Comparison of ENCODE assay signal across 8 mouse cellular contexts in the genomic region with DNA sequence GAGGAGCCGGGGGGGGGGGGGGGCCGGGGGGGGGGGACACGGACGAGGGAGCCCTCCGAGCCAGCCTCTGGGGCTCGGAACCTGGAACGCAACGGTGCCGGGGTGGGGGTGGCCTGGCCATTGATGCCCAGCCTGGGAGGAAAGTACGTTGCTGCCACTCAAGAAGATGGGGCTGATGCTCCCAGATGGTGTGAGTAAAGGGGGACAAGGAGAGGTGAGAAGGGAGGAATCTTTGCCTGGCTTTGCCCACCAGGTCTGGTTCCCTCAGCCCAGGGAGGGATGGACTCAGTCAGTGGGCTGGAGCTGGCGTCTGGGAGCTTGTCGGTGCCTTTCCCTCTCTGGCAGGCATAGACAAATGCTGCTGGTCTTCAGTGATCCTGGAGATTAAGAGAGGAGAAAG. TPM values are rescaled to one million over a fixed set of nuclear protein-coding genes. Genes with fewer than 3 reads are reported as not detected.
A peak's percentile ranks its signal among the peaks of the same experiment; 100 is the strongest.
DNase-seq lines count a peak whose midpoint lies in the region; ATAC-seq and TF ChIP-seq lines count a peak whose summit lies in the region.

No protein-coding gene starts in this region.

- H3K4me3 ChIP-seq in heart, embryonic 10.5 days, result peak overlapping the region; percentile 70
- H3K4me3 ChIP-seq in C2C12 (ENCODE audit: insufficient read depth, poor library complexity, severe bottlenecking), result no peak overlapping the region
- peak overlapping the region; percentile 49 for H3K4me3 ChIP-seq in forebrain, embryonic 11.5 days (ENCODE audit: low read depth, low read length)
- peak overlapping the region; percentile 48 for H3K4me3 ChIP-seq in liver, embryonic 12.5 days
- peak overlapping the region; percentile 54 for H3K4me3 ChIP-seq in stomach, embryonic 15.5 days (replicated peaks)

- H3K9ac ChIP-seq in forebrain, embryonic 11.5 days (ENCODE audit: low read length), result no peak overlapping the region; the same call in 1 of the 2 replicates
- H3K9ac ChIP-seq in liver, embryonic 12.5 days, result no peak overlapping the region
- H3K9ac ChIP-seq in stomach, embryonic 15.5 days, result no peak overlapping the region

- peaks cover 41% of the 10 kb centered on the region for H3K27me3 ChIP-seq in heart, embryonic 10.5 days (ENCODE audit: insufficient read depth, poor library complexity, severe bottlenecking)
- no peaks in the 10 kb centered on the region for H3K27me3 ChIP-seq in C2C12 (ENCODE audit: control insufficient read depth, insufficient read depth, insufficient read length)
- H3K27me3 ChIP-seq in forebrain, embryonic 11.5 days (ENCODE audit: control insufficient read depth, insufficient read depth, low read length), result peaks cover 8% of the 10 kb centered on the region
- peaks cover 39% of the 10 kb centered on the region for H3K27me3 ChIP-seq in liver, embryonic 12.5 days (replicated peaks)
- no peaks in the 10 kb centered on the region for H3K27me3 ChIP-seq in stomach, embryonic 15.5 days (replicated peaks)

- no peak for TF ChIP-seq CTCF in C2C12 (IDR thresholded peaks at IDR 0.05; ENCODE audit: control insufficient read depth, insufficient read depth, insufficient read length)

- peak overlapping the region; percentile 75 for H3K4me2 ChIP-seq in forebrain, embryonic 11.5 days (ENCODE audit: low read depth, low read length, severe bottlenecking)
- H3K4me2 ChIP-seq in liver, embryonic 12.5 days, result peak overlapping the region; percentile 67
- peak overlapping the region; percentile 91 for H3K4me2 ChIP-seq in stomach, embryonic 15.5 days

- H3K36me3 ChIP-seq in heart, embryonic 10.5 days, result no peaks in the 10 kb centered on the region
- H3K36me3 ChIP-seq in C2C12 (ENCODE audit: control insufficient read depth, insufficient read depth), result no peaks in the 10 kb centered on the region
- no peaks in the 10 kb centered on the region for H3K36me3 ChIP-seq in forebrain, embryonic 11.5 days (ENCODE audit: control insufficient read depth, insufficient read depth, low read length)
- no peaks in the 10 kb centered on the region for H3K36me3 ChIP-seq in liver, embryonic 12.5 days
- no peaks in the 10 kb centered on the region for H3K36me3 ChIP-seq in stomach, embryonic 15.5 days

- no peaks in the 10 kb centered on the region for H3K9me3 ChIP-seq in heart, embryonic 10.5 days
- no peaks in the 10 kb centered on the region for H3K9me3 ChIP-seq in forebrain, embryonic 11.5 days (ENCODE audit: control insufficient read depth, low read length)
- H3K9me3 ChIP-seq in liver, embryonic 12.5 days (replicated peaks), result no peaks in the 10 kb centered on the region
- no peaks in the 10 kb centered on the region for H3K9me3 ChIP-seq in stomach, embryonic 15.5 days

- intact Hi-C loops in heart, postnatal 10 days (cut with DNase I), result no loop called here

- peaks cover 6% of the 10 kb centered on the region for H3K79me3 ChIP-seq in C2C12 (ENCODE audit: low read depth)

- H3K4me1 ChIP-seq in heart, embryonic 10.5 days, result peaks cover 12% of the 10 kb centered on the region
- H3K4me1 ChIP-seq in forebrain, embryonic 11.5 days (replicated peaks; ENCODE audit: control insufficient read depth, insufficient read depth, low read length), result peaks cover 11% of the 10 kb centered on the region
- H3K4me1 ChIP-seq in liver, embryonic 12.5 days, result peaks cover 9% of the 10 kb centered on the region
- H3K4me1 ChIP-seq in stomach, embryonic 15.5 days, result 0 out of 2 replicates have a peak, but pooled peaks cover 7% of the 10 kb centered on the region

- H3K27ac ChIP-seq in heart, embryonic 10.5 days, result peak overlapping the region; percentile 53
- H3K27ac ChIP-seq in forebrain, embryonic 11.5 days (ENCODE audit: low read depth, low read length), result no peak overlapping the region
- H3K27ac ChIP-seq in liver, embryonic 12.5 days, result no peak overlapping the region
- peak overlapping the region; percentile 54; the same call in 1 of the 2 replicates for H3K27ac ChIP-seq in stomach, embryonic 15.5 days

- H3K79me2 ChIP-seq in C2C12 (ENCODE audit: control insufficient read depth, insufficient read depth), result peaks cover 15% of the 10 kb centered on the region

- DNase-seq in heart, embryonic 10.5 days (ENCODE audit: low spot score), result no peak
- DNase-seq in heart, postnatal 10 days, result no peak
- no peak for DNase-seq in forebrain, embryonic 11.5 days (ENCODE audit: low spot score)
- no peak for DNase-seq in cerebellum, adult 9-10 months
- DNase-seq in layer of hippocampus, postnatal 25 days (ENCODE audit: extremely low spot score in 1 of 2, low spot score in 1 of 2), result no peak

- ATAC-seq in forebrain, embryonic 11.5 days (replicated peaks; ENCODE audit: low FRiP score), result no peak; the same call in none of the 2 replicates
- no peak for ATAC-seq in liver, embryonic 12.5 days
- peak; percentile 37; the same call in 1 of the 2 replicates for ATAC-seq in stomach, embryonic 15.5 days (ENCODE audit: insufficient read depth, low FRiP score, low read depth)

- peak overlapping the region; percentile 57 for H3ac ChIP-seq in C2C12 (ENCODE audit: control insufficient read depth, insufficient read length, low read depth)

- WGBS in heart, embryonic 10.5 days, result 2% methylated on average over 7 of the region's 12 CpGs
- 2% methylated on average over 7 of the region's 12 CpGs for WGBS in forebrain, embryonic 11.5 days
- 4% methylated on average over 8 of the region's 12 CpGs for WGBS in liver, embryonic 12.5 days (ENCODE audit: insufficient replicate concordance)
- 3% methylated on average over 7 of the region's 12 CpGs for WGBS in stomach, embryonic 15.5 days

TF ChIP-seq in C2C12, 6 proteins besides CTCF, POLR2A, EP300 and RAD21:
- TF ChIP-seq MYOG (IDR thresholded peaks at IDR 0.05; ENCODE audit: control insufficient read depth, extremely low read depth, insufficient read length) (no peak), MYOD1 (IDR thresholded peaks at IDR 0.05; ENCODE audit: control insufficient read depth, insufficient read length, low read depth) (no peak), FOSL1 (IDR thresholded peaks at IDR 0.05; ENCODE audit: insufficient read depth, low read length, poor library complexity, severe bottlenecking) (no peak), CEBPB (IDR thresholded peaks at IDR 0.05; ENCODE audit: low read depth) (no peak), USF1 (IDR thresholded peaks at IDR 0.05; ENCODE audit: low read depth) (no peak), MAX (IDR thresholded peaks at IDR 0.05) (no peak)

RNA-seq across cellular contexts. Expression of gene Hhip, which starts 0.4 kb away (rescaled TPM):
- 0.41 and 3.1 TPM in 2 replicates for polyA plus RNA-seq in heart, embryonic 10.5 days (2016; fragmentation: Nextera tagmentation; extraction: Ambion mirVana)
- total RNA-seq in heart, postnatal 10 days (2021), result under 1 TPM; 0.25 to 0.31 TPM
- polyA plus RNA-seq in C2C12 (2012; fragmentation: generic; extraction: Trizol), result 2.8 TPM
- polyA plus RNA-seq in forebrain, embryonic 11.5 days (2014; fragmentation: Nextera tagmentation; extraction: Ambion mirVana), result 1.9 and 2.8 TPM in 2 replicates
- 1.3 and 2.1 TPM in 2 replicates for polyA plus RNA-seq in liver, embryonic 12.5 days (2016; fragmentation: Nextera tagmentation; extraction: Ambion mirVana)
- polyA plus RNA-seq in stomach, embryonic 15.5 days (2015; fragmentation: Nextera tagmentation; extraction: Ambion mirVana), result 15.4 and 16.7 TPM in 2 replicates
- 1 to 10 TPM; 7.0 to 7.2 TPM for total RNA-seq in layer of hippocampus, postnatal 25 days (2021)

Comparison
In these comparisons a context has a peak if more than half of its experiments do, and no peak if none do; other contexts are left out.
1. H3K27ac ChIP-seq: peak in heart, embryonic 10.5 days (single experiment) and stomach, embryonic 15.5 days (single experiment); none in forebrain, embryonic 11.5 days (single experiment) and liver, embryonic 12.5 days (single experiment).
2. Peak in every context shown above with its lines, with median percentiles within 50 percentile points of each other: H3K4me2 ChIP-seq.